Mouse (Mus musculus): ENCODE data around the gene Fem1a.

GRCm38 (mm10) chr17:56271609-56272253 lies 15.1 kb downstream of the Fem1a start:
- TF ChIP-seq POLR2A (IDR thresholded peaks at IDR 0.05; ENCODE audit: low read depth, low read length) (no peak), CTCF (IDR thresholded peaks at IDR 0.05; ENCODE audit: extremely low read depth, insufficient read length, insufficient replicate concordance, low read depth, low read length) (no peak)
